In the genomic region with DNA sequence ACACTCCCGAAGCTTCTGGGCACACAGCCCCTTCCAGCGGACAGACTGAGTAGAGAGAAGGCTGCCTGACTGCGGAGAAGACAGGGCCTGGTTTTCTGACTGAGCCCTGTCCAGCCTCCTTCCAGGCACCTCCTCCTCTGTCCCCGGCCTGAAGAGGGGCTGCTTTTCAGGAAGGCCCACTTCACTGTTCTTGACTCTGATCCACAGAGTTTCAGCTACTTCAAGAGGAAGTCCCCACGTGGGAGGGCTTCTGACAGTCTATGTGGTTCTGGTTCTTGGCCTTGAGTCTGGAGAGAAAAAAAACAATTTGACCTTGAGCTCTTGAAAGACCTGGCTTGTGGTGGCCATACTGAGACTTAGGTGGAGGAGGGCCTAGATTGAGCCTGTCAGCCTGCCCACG, we compare ENCODE assay signal across 26 mouse cellular contexts. TPM values are rescaled to one million over a fixed set of nuclear protein-coding genes. Genes with fewer than 3 reads are reported as not detected.
A peak's percentile ranks its signal among the peaks of the same experiment; 100 is the strongest.
DNase-seq lines count a peak whose midpoint lies in the region; ATAC-seq and TF ChIP-seq lines count a peak whose summit lies in the region.
"Had no signal": no experiment of that assay in that cellular context is flagged by ENCODE, and none has a peak within 500 bp of the region (broad histone marks: within the 10 kb centered on the region; RNA-seq: fewer than 3 reads in every experiment).

No protein-coding gene starts in this region.

- H3K9me3 ChIP-seq in heart, embryonic 11.5 days (replicated peaks; ENCODE audit: control insufficient read depth, low read length) = no peaks in the 10 kb centered on the region
- H3K9me3 ChIP-seq in hindbrain, embryonic 10.5 days = no peaks in the 10 kb centered on the region
- H3K9me3 ChIP-seq in hindbrain, embryonic 11.5 days (ENCODE audit: control insufficient read depth, low read length) = no peaks in the 10 kb centered on the region
- H3K9me3 ChIP-seq in lung, postnatal 0 days (ENCODE audit: low read length) = no peaks in the 10 kb centered on the region
- H3K9me3 ChIP-seq in stomach, embryonic 16.5 days (replicated peaks; ENCODE audit: control insufficient read depth, low read length) = no peaks in the 10 kb centered on the region
- H3K9me3 ChIP-seq: hindbrain, embryonic 15.5 days; midbrain, embryonic 10.5 days had no signal

- H3K27me3 ChIP-seq in heart, embryonic 11.5 days (ENCODE audit: control insufficient read depth, insufficient read depth, low read length) = no peaks in the 10 kb centered on the region
- peaks cover 31% of the 10 kb centered on the region for H3K27me3 ChIP-seq in hindbrain, embryonic 10.5 days (ENCODE audit: insufficient read depth, poor library complexity, severe bottlenecking)
- no peaks in the 10 kb centered on the region for H3K27me3 ChIP-seq in hindbrain, embryonic 11.5 days (ENCODE audit: control insufficient read depth, insufficient read depth, low read length)
- H3K27me3 ChIP-seq in lung, postnatal 0 days (replicated peaks; ENCODE audit: insufficient read depth, low read length) = no peaks in the 10 kb centered on the region
- no peaks in the 10 kb centered on the region for H3K27me3 ChIP-seq in stomach, embryonic 16.5 days (ENCODE audit: control insufficient read depth, insufficient read depth, low read length)
- H3K27me3 ChIP-seq: CH12.LX had no signal

- H3K36me3 ChIP-seq in heart, embryonic 11.5 days (ENCODE audit: control insufficient read depth, insufficient read depth, low read length) = no peaks in the 10 kb centered on the region
- no peaks in the 10 kb centered on the region for H3K36me3 ChIP-seq in hindbrain, embryonic 10.5 days
- no peaks in the 10 kb centered on the region for H3K36me3 ChIP-seq in hindbrain, embryonic 11.5 days (ENCODE audit: control insufficient read depth, insufficient read depth, low read length)
- no peaks in the 10 kb centered on the region for H3K36me3 ChIP-seq in lung, postnatal 0 days (ENCODE audit: insufficient read depth, low read length)
- no peaks in the 10 kb centered on the region for H3K36me3 ChIP-seq in stomach, embryonic 16.5 days (ENCODE audit: control insufficient read depth, insufficient read depth, low read length)
- H3K36me3 ChIP-seq: hindbrain, embryonic 15.5 days; midbrain, embryonic 10.5 days had no signal

- H3K9ac ChIP-seq in heart, embryonic 11.5 days (ENCODE audit: low read depth, low read length) = peak overlapping the region; percentile 28; the same call in 1 of the 2 replicates
- H3K9ac ChIP-seq in hindbrain, embryonic 11.5 days (ENCODE audit: low read depth, low read length) = no peak overlapping the region
- no peak overlapping the region for H3K9ac ChIP-seq in lung, postnatal 0 days (replicated peaks; ENCODE audit: low read depth)
- 0 out of 2 replicates have a peak overlapping the region, but pooled peaks have one; percentile 1 for H3K9ac ChIP-seq in stomach, embryonic 16.5 days (ENCODE audit: low read length)
- H3K9ac ChIP-seq: hindbrain, embryonic 15.5 days; liver, embryonic 14.5 days had no signal

- WGBS in heart, embryonic 11.5 days (ENCODE audit: insufficient replicate concordance) = 52% methylated on average over 6 of the region's 6 CpGs
- WGBS in hindbrain, embryonic 10.5 days = 74% methylated on average over 6 of the region's 6 CpGs
- WGBS in hindbrain, embryonic 11.5 days = 75% methylated on average over 6 of the region's 6 CpGs
- WGBS in lung, postnatal 0 days = 48% methylated on average over 6 of the region's 6 CpGs
- WGBS in lung, adult 2 months = 55% methylated on average over 6 of the region's 6 CpGs
- 58% methylated on average over 6 of the region's 6 CpGs for WGBS in stomach, embryonic 16.5 days

- TF ChIP-seq POLR2A in lung, adult 2 months (IDR thresholded peaks at IDR 0.05; ENCODE audit: borderline replicate concordance, extremely low read depth, low read depth, low read length) = no peak

- no peak for DNase-seq in heart, adult 18-20 months
- no peak for DNase-seq in hindbrain, embryonic 10.5 days (ENCODE audit: low spot score)
- DNase-seq in hindbrain, embryonic 11.5 days (ENCODE audit: low spot score) = no peak
- peak; percentile 46 for DNase-seq in lung, postnatal 0 days (ENCODE audit: low spot score)
- no peak for DNase-seq in lung, adult 2 months
- no peak for DNase-seq in Muller cell, postnatal 12 days (ENCODE audit: inconsistent ontology term)
- DNase-seq: adrenal gland, postnatal 36 days; cerebellum, adult 18-20 months; cerebellum, postnatal 25 days; embryo, embryonic 11 days; kidney, adult 11 months; kidney, postnatal 4 days; layer of hippocampus, adult 9-11 months; left cerebral cortex, postnatal 4 days; right cerebral cortex, postnatal 4 days had no signal

- no peak overlapping the region; the same call in 1 of the 2 replicates for H3K4me2 ChIP-seq in heart, embryonic 11.5 days
- no peak overlapping the region for H3K4me2 ChIP-seq in hindbrain, embryonic 11.5 days (replicated peaks; ENCODE audit: low read depth, low read length)
- no peak overlapping the region for H3K4me2 ChIP-seq in lung, postnatal 0 days (replicated peaks; ENCODE audit: low read depth, low read length)
- H3K4me2 ChIP-seq in stomach, embryonic 16.5 days (ENCODE audit: low read depth, low read length) = no peak overlapping the region
- H3K4me2 ChIP-seq: hindbrain, embryonic 15.5 days had no signal

- H3K27ac ChIP-seq in heart, embryonic 11.5 days (ENCODE audit: low read depth, low read length) = peak overlapping the region; percentile 38
- 0 out of 2 replicates have a peak overlapping the region, but pooled peaks have one; percentile 12 for H3K27ac ChIP-seq in hindbrain, embryonic 10.5 days
- no peak overlapping the region for H3K27ac ChIP-seq in hindbrain, embryonic 11.5 days (ENCODE audit: low read depth, low read length)
- no peak overlapping the region for H3K27ac ChIP-seq in lung, postnatal 0 days (ENCODE audit: low read length)
- no peak overlapping the region for H3K27ac ChIP-seq in stomach, embryonic 16.5 days (ENCODE audit: low read length)
- H3K27ac ChIP-seq: hindbrain, embryonic 15.5 days; left cerebral cortex, adult 2 months; liver, embryonic 14.5 days; macrophage; midbrain, embryonic 10.5 days had no signal

- no peak for TF ChIP-seq CTCF in lung, postnatal 0 days (IDR thresholded peaks at IDR 0.05)
- no peak for TF ChIP-seq CTCF in lung, adult 2 months (IDR thresholded peaks at IDR 0.05; ENCODE audit: insufficient read depth, low read length)

- peaks cover 65% of the 10 kb centered on the region for H3K4me1 ChIP-seq in heart, embryonic 11.5 days (ENCODE audit: control insufficient read depth, insufficient read depth, low read length)
- H3K4me1 ChIP-seq in hindbrain, embryonic 10.5 days (replicated peaks) = peaks cover 54% of the 10 kb centered on the region
- no peaks in the 10 kb centered on the region for H3K4me1 ChIP-seq in hindbrain, embryonic 11.5 days (replicated peaks; ENCODE audit: control insufficient read depth, insufficient read depth, low read length)
- H3K4me1 ChIP-seq in lung, postnatal 0 days (ENCODE audit: insufficient read depth, low read depth, low read length) = peaks cover 8% of the 10 kb centered on the region; the same call in 1 of the 2 replicates
- H3K4me1 ChIP-seq in lung, adult 2 months (ENCODE audit: control insufficient read depth, insufficient read depth, low read length) = peaks cover 8% of the 10 kb centered on the region
- peaks cover 35% of the 10 kb centered on the region for H3K4me1 ChIP-seq in stomach, embryonic 16.5 days (ENCODE audit: control insufficient read depth, insufficient read depth, low read length)

- ATAC-seq in heart, embryonic 11.5 days (replicated peaks; ENCODE audit: insufficient number of reproducible peaks, low FRiP score, low TSS enrichment) = no peak
- no peak for ATAC-seq in hindbrain, embryonic 11.5 days (ENCODE audit: low FRiP score)
- ATAC-seq in lung, postnatal 0 days = peak; percentile 23; the same call in 1 of the 2 replicates
- ATAC-seq in stomach, embryonic 16.5 days (ENCODE audit: insufficient read depth, low FRiP score) = no peak
- ATAC-seq: forebrain, embryonic 16.5 days had no signal

- H3K4me3 ChIP-seq in heart, embryonic 11.5 days (ENCODE audit: low read depth, low read length) = no peak overlapping the region
- H3K4me3 ChIP-seq in hindbrain, embryonic 10.5 days = no peak overlapping the region
- no peak overlapping the region for H3K4me3 ChIP-seq in hindbrain, embryonic 11.5 days (ENCODE audit: low read depth, low read length)
- no peak overlapping the region for H3K4me3 ChIP-seq in lung, postnatal 0 days (ENCODE audit: low read depth, low read length)
- no peak overlapping the region for H3K4me3 ChIP-seq in lung, adult 2 months (replicated peaks; ENCODE audit: extremely low read depth, low read depth, low read length)
- H3K4me3 ChIP-seq in stomach, embryonic 16.5 days (replicated peaks; ENCODE audit: low read length) = no peak overlapping the region
- H3K4me3 ChIP-seq: hindbrain, embryonic 15.5 days; left cerebral cortex, adult 2 months; midbrain, embryonic 10.5 days had no signal

- no peak for TF ChIP-seq EP300 in lung, postnatal 0 days (IDR thresholded peaks at IDR 0.05)

RNA-seq across cellular contexts. Expression of gene 1700001C19Rik, which starts 6.9 kb away (rescaled TPM):
- polyA plus RNA-seq in heart, embryonic 11.5 days (2014; fragmentation: Nextera tagmentation; extraction: Ambion mirVana) = 1.2 and 2.2 TPM in 2 replicates
- not detected for total RNA-seq in heart, adult 18-20 months (2021)
- polyA plus RNA-seq in hindbrain, embryonic 10.5 days (2016; fragmentation: Nextera tagmentation; extraction: Ambion mirVana) = 0.67 TPM in 1 of 2 replicates, not detected in the other
- polyA plus RNA-seq in hindbrain, embryonic 11.5 days (2014; fragmentation: Nextera tagmentation; extraction: Ambion mirVana) = 0.42 and 0.68 TPM in 2 replicates
- polyA plus RNA-seq in lung, postnatal 0 days (2015; fragmentation: Nextera tagmentation; extraction: Ambion mirVana) = 0.15 and 0.44 TPM in 2 replicates
- 0.14 and 0.20 TPM in 2 replicates for polyA plus RNA-seq in lung, adult 2 months (2012; rRNA removed)
- 0.21 and 0.24 TPM in 2 replicates for polyA plus RNA-seq in stomach, embryonic 16.5 days (2015; fragmentation: Nextera tagmentation; extraction: Ambion mirVana)
- total RNA-seq: adrenal gland, postnatal 36 days; CH12.LX; gastrocnemius, adult 18-20 months; gastrocnemius, postnatal 4 days; left cerebral cortex, adult 2 months; left cerebral cortex, postnatal 4 days had no signal
- polyA plus RNA-seq: macrophage had no signal

RNA-seq across cellular contexts. Expression of gene AI661453, which starts 7.7 kb away (rescaled TPM):
- polyA plus RNA-seq in heart, embryonic 11.5 days (2014; fragmentation: Nextera tagmentation; extraction: Ambion mirVana) = 1.2 and 1.6 TPM in 2 replicates
- 1 to 10 TPM; 1.3 to 2.1 TPM for total RNA-seq in heart, adult 18-20 months (2021)
- 0.24 and 0.54 TPM in 2 replicates for polyA plus RNA-seq in hindbrain, embryonic 10.5 days (2016; fragmentation: Nextera tagmentation; extraction: Ambion mirVana)
- 0.40 and 0.49 TPM in 2 replicates for polyA plus RNA-seq in hindbrain, embryonic 11.5 days (2014; fragmentation: Nextera tagmentation; extraction: Ambion mirVana)
- 2.8 and 3.3 TPM in 2 replicates for polyA plus RNA-seq in lung, postnatal 0 days (2015; fragmentation: Nextera tagmentation; extraction: Ambion mirVana)
- 9.2 and 13.0 TPM in 2 replicates for polyA plus RNA-seq in lung, adult 2 months (2012; rRNA removed)
- 5.1 and 7.7 TPM in 2 replicates for polyA plus RNA-seq in stomach, embryonic 16.5 days (2015; fragmentation: Nextera tagmentation; extraction: Ambion mirVana)
- total RNA-seq: CH12.LX had no signal

RNA-seq across cellular contexts. Expression of gene Guca1a, which starts 43.7 kb away (rescaled TPM):
- polyA plus RNA-seq in heart, embryonic 11.5 days (2014; fragmentation: Nextera tagmentation; extraction: Ambion mirVana) = 3.3 and 4.3 TPM in 2 replicates
- under 1 TPM in 1 of 2 experiments, not detected in 1; 0.42 TPM for total RNA-seq in heart, adult 18-20 months (2021)
- polyA plus RNA-seq in hindbrain, embryonic 10.5 days (2016; fragmentation: Nextera tagmentation; extraction: Ambion mirVana) = 1.8 and 2.1 TPM in 2 replicates
- polyA plus RNA-seq in hindbrain, embryonic 11.5 days (2014; fragmentation: Nextera tagmentation; extraction: Ambion mirVana) = 1.2 and 1.3 TPM in 2 replicates
- 1.9 and 2.0 TPM in 2 replicates for polyA plus RNA-seq in lung, postnatal 0 days (2015; fragmentation: Nextera tagmentation; extraction: Ambion mirVana)
- polyA plus RNA-seq in lung, adult 2 months (2012; rRNA removed) = 1.1 and 2.9 TPM in 2 replicates
- 4.7 and 5.4 TPM in 2 replicates for polyA plus RNA-seq in stomach, embryonic 16.5 days (2015; fragmentation: Nextera tagmentation; extraction: Ambion mirVana)
- total RNA-seq: gastrocnemius, adult 18-20 months; left cerebral cortex, adult 2 months had no signal
- polyA plus RNA-seq: forebrain, embryonic 16.5 days had no signal

RNA-seq across cellular contexts. Expression of gene Taf8, which starts 58.0 kb away (rescaled TPM):
- 15.9 and 18.3 TPM in 2 replicates for polyA plus RNA-seq in heart, embryonic 11.5 days (2014; fragmentation: Nextera tagmentation; extraction: Ambion mirVana)
- total RNA-seq in heart, adult 18-20 months (2021) = 10 to 100 TPM; 10.2 to 10.4 TPM
- 32.5 and 36.0 TPM in 2 replicates for polyA plus RNA-seq in hindbrain, embryonic 10.5 days (2016; fragmentation: Nextera tagmentation; extraction: Ambion mirVana)
- 26.5 and 28.7 TPM in 2 replicates for polyA plus RNA-seq in hindbrain, embryonic 11.5 days (2014; fragmentation: Nextera tagmentation; extraction: Ambion mirVana)
- polyA plus RNA-seq in lung, postnatal 0 days (2015; fragmentation: Nextera tagmentation; extraction: Ambion mirVana) = 16.0 and 22.4 TPM in 2 replicates
- 25.7 and 32.2 TPM in 2 replicates for polyA plus RNA-seq in lung, adult 2 months (2012; rRNA removed)
- 25.7 and 27.3 TPM in 2 replicates for polyA plus RNA-seq in stomach, embryonic 16.5 days (2015; fragmentation: Nextera tagmentation; extraction: Ambion mirVana)

RNA-seq across cellular contexts. Expression of gene Guca1b, which starts 58.9 kb away (rescaled TPM):
- polyA plus RNA-seq in heart, embryonic 11.5 days (2014; fragmentation: Nextera tagmentation; extraction: Ambion mirVana) = 1.2 and 2.5 TPM in 2 replicates
- total RNA-seq in heart, adult 18-20 months (2021) = under 1 TPM in 1 of 2 experiments, not detected in 1; 0.23 TPM
- polyA plus RNA-seq in hindbrain, embryonic 10.5 days (2016; fragmentation: Nextera tagmentation; extraction: Ambion mirVana) = 0.97 and 1.0 TPM in 2 replicates
- polyA plus RNA-seq in hindbrain, embryonic 11.5 days (2014; fragmentation: Nextera tagmentation; extraction: Ambion mirVana) = 0.31 and 0.35 TPM in 2 replicates
- 0.23 and 0.43 TPM in 2 replicates for polyA plus RNA-seq in lung, postnatal 0 days (2015; fragmentation: Nextera tagmentation; extraction: Ambion mirVana)
- 1.0 and 1.3 TPM in 2 replicates for polyA plus RNA-seq in lung, adult 2 months (2012; rRNA removed)
- polyA plus RNA-seq in stomach, embryonic 16.5 days (2015; fragmentation: Nextera tagmentation; extraction: Ambion mirVana) = 0.64 and 0.84 TPM in 2 replicates

Comparison
In these comparisons a context has a peak if more than half of its experiments do, and no peak if none do; other contexts are left out.
1. H3K27ac ChIP-seq: peak in heart, embryonic 11.5 days (single experiment) and hindbrain, embryonic 10.5 days (single experiment); none in hindbrain, embryonic 11.5 days (single experiment), lung, postnatal 0 days (single experiment) and stomach, embryonic 16.5 days (single experiment).
2. H3K9ac ChIP-seq: peak in heart, embryonic 11.5 days (single experiment) and stomach, embryonic 16.5 days (single experiment); none in hindbrain, embryonic 11.5 days (single experiment) and lung, postnatal 0 days (single experiment).